Mouse (Mus musculus): ENCODE data around the gene Olfr492. TPM values are rescaled to one million over a fixed set of nuclear protein-coding genes. Genes with fewer than 3 reads are reported as not detected.

Gene Olfr492
- not detected in 2 replicates for polyA plus RNA-seq (2015; fragmentation: Nextera tagmentation; extraction: Ambion mirVana)

- no peak for ATAC-seq (ENCODE audit: low read depth)
- H3K4me2 ChIP-seq (ENCODE audit: low read depth, low read length), result no peak within 1 kb of the TSS
- no peaks in the 10 kb centered on the region for H3K4me1 ChIP-seq (replicated peaks; ENCODE audit: control insufficient read depth, insufficient read depth, low read length)
- H3K27me3 ChIP-seq (ENCODE audit: control insufficient read depth, insufficient read depth, low read depth, low read length), result no peaks in the 10 kb centered on the region
- WGBS, result 72% methylated on average over 2 of the region's 2 CpGs
- H3K9me3 ChIP-seq (ENCODE audit: control insufficient read depth, low read length), result no peaks in the 10 kb centered on the region
- H3K4me3 ChIP-seq (ENCODE audit: low read length), result no peak within 1 kb of the TSS
- H3K9ac ChIP-seq (ENCODE audit: low read length), result no peak within 1 kb of the TSS
- H3K36me3 ChIP-seq (ENCODE audit: control insufficient read depth, insufficient read depth, low read length), result no peaks in the 10 kb centered on the region
- no peak within 1 kb of the TSS for H3K27ac ChIP-seq (ENCODE audit: low read length)
These were observed at the start of gene Olfr492 for GRCm38 (mm10) chr7:108323574-108323973. Gene Olfr492, minus strand, starts transcription at chr7:108323674.

DNA sequence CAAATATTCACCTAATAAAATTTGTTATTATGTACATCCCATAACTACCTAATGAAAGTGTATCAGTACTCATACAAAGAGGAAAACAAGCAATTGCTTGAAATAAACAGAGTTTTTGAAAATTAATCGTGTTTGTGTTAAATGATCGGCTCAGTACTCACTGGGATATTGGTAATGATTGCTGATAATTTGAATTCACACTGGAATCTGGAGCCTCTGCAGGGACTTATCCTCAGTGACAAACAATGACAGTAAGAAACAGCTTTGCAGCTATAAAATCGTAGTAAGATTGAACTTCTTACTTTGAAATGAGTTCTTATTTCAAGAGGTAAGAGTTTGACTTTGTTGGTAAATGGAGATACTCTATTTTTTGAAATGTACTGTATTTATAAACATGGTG, 41.6 kb upstream of the Olfr492 start, which contains the start of gene Olfr494:
Gene Olfr494, plus strand, starts transcription at position 301 of the 400 bp plus-strand sequence.
- no peaks in the 10 kb centered on the region for H3K27me3 ChIP-seq (ENCODE audit: control insufficient read depth, insufficient read depth, low read depth, low read length)
- H3K9me3 ChIP-seq (ENCODE audit: control insufficient read depth, low read length), result no peaks in the 10 kb centered on the region
- no peak for ATAC-seq (ENCODE audit: low read depth)
- H3K4me3 ChIP-seq (ENCODE audit: low read length), result no peak within 1 kb of the TSS
- 68% methylated on average over 3 of the region's 3 CpGs for WGBS
- H3K27ac ChIP-seq (ENCODE audit: low read length), result no peak within 1 kb of the TSS
- H3K36me3 ChIP-seq (ENCODE audit: control insufficient read depth, insufficient read depth, low read length), result no peaks in the 10 kb centered on the region
- no peak within 1 kb of the TSS for H3K9ac ChIP-seq (ENCODE audit: low read length)
- no peak within 1 kb of the TSS for H3K4me2 ChIP-seq (ENCODE audit: low read depth, low read length)
- no peaks in the 10 kb centered on the region for H3K4me1 ChIP-seq (replicated peaks; ENCODE audit: control insufficient read depth, insufficient read depth, low read length)

DNA sequence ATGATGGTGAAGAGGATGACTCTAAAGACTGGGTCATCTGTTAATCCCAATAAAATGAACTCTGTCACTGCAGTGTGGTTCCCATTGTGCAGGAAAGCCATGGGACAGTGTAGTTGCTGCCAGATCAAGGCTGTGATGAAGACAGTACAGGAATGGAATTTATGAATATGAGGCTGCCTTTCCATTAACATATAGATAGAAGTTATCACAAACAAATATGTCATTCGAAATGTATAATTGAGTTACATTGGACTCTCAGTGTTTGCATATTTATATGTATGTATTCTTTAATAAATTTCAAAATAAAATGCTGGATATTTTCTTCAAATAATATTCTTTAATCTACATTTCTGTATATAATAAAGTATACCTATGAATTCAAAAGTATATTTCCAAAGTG, 23.4 kb upstream of the Olfr492 start, which contains the start of gene Olfr493:
Gene Olfr493, minus strand, starts transcription at position 101 of the 400 bp plus-strand sequence.
- Histone ChIP-seq H3K4me3 (ENCODE audit: low read length) (no peak within 1 kb of the TSS), H3K36me3 (ENCODE audit: control insufficient read depth, insufficient read depth, low read length) (no peaks in the 10 kb centered on the region), H3K4me2 (ENCODE audit: low read depth, low read length) (no peak within 1 kb of the TSS), H3K9me3 (ENCODE audit: control insufficient read depth, low read length) (no peaks in the 10 kb centered on the region), H3K4me1 (replicated peaks; ENCODE audit: control insufficient read depth, insufficient read depth, low read length) (no peaks in the 10 kb centered on the region), H3K27me3 (ENCODE audit: control insufficient read depth, insufficient read depth, low read depth, low read length) (no peaks in the 10 kb centered on the region), H3K9ac (ENCODE audit: low read length) (no peak within 1 kb of the TSS), H3K27ac (ENCODE audit: low read length) (no peak within 1 kb of the TSS)
- no peak for ATAC-seq (ENCODE audit: low read depth)
- WGBS, result 53% methylated on average over 1 of the region's 1 CpGs

DNA sequence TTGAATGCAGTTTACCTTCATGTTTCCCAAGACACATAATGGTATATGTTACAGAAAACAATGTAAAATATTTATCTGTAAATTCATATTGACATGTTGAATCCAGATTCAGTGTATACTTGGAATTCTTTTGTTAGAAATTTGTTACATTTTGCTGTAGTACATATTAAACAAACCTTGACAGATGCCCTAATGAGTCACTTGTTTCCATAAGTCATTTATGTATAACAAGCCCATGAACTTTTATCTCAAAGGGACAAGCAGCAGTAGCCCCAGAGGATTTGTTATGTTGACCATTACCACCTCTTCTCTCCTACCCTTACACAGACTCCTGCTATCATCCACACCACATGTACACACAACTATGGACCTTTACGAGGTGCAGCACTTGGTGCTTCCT, 10.3 kb downstream of the Olfr492 start, which contains the start of gene Olfr491:
Gene Olfr491, plus strand, starts transcription at position 301 of the 400 bp plus-strand sequence.
- WGBS, result 49% methylated on average over 1 of the region's 1 CpGs
- Histone ChIP-seq H3K27ac (ENCODE audit: low read length) (no peak within 1 kb of the TSS), H3K9me3 (ENCODE audit: control insufficient read depth, low read length) (no peaks in the 10 kb centered on the region), H3K4me3 (ENCODE audit: low read length) (no peak within 1 kb of the TSS), H3K27me3 (ENCODE audit: control insufficient read depth, insufficient read depth, low read depth, low read length) (no peaks in the 10 kb centered on the region), H3K9ac (ENCODE audit: low read length) (no peak within 1 kb of the TSS), H3K4me1 (replicated peaks; ENCODE audit: control insufficient read depth, insufficient read depth, low read length) (no peaks in the 10 kb centered on the region), H3K4me2 (ENCODE audit: low read depth, low read length) (no peak within 1 kb of the TSS), H3K36me3 (ENCODE audit: control insufficient read depth, insufficient read depth, low read length) (no peaks in the 10 kb centered on the region)
- ATAC-seq (ENCODE audit: low read depth), result no peak

GRCm38 (mm10) chr7:108288834-108289233, 34.6 kb downstream of the Olfr492 start, which contains the start of gene Olfr490:
Gene Olfr490, minus strand, starts transcription at chr7:108288934.
- Histone ChIP-seq H3K36me3 (ENCODE audit: control insufficient read depth, insufficient read depth, low read length) (no peaks in the 10 kb centered on the region), H3K27me3 (ENCODE audit: control insufficient read depth, insufficient read depth, low read depth, low read length) (no peaks in the 10 kb centered on the region), H3K9ac (ENCODE audit: low read length) (no peak within 1 kb of the TSS), H3K27ac (ENCODE audit: low read length) (no peak within 1 kb of the TSS), H3K9me3 (ENCODE audit: control insufficient read depth, low read length) (no peaks in the 10 kb centered on the region), H3K4me2 (ENCODE audit: low read depth, low read length) (no peak within 1 kb of the TSS), H3K4me1 (replicated peaks; ENCODE audit: control insufficient read depth, insufficient read depth, low read length) (no peaks in the 10 kb centered on the region), H3K4me3 (ENCODE audit: low read length) (no peak within 1 kb of the TSS)
- no peak for ATAC-seq (ENCODE audit: low read depth)

Other genes starting within 250 kb of the Olfr492 start
- not detected in 2 replicates for gene Olfr481, start 243.8 kb downstream of the Olfr492 start, polyA plus RNA-seq (2015; fragmentation: Nextera tagmentation; extraction: Ambion mirVana)
- 0.11 and 0.20 TPM in 2 replicates for gene Olfr482, start 226.1 kb downstream of the Olfr492 start, polyA plus RNA-seq (2015; fragmentation: Nextera tagmentation; extraction: Ambion mirVana)
- not detected in 2 replicates for gene Olfr483, start 222.8 kb downstream of the Olfr492 start, polyA plus RNA-seq (2015; fragmentation: Nextera tagmentation; extraction: Ambion mirVana)
- not detected in 2 replicates for gene Olfr484, start 196.2 kb downstream of the Olfr492 start, polyA plus RNA-seq (2015; fragmentation: Nextera tagmentation; extraction: Ambion mirVana)
- gene Olfr485, start 163.8 kb downstream of the Olfr492 start, polyA plus RNA-seq (2015; fragmentation: Nextera tagmentation; extraction: Ambion mirVana), result not detected in 2 replicates
- gene Olfr486, start 150.9 kb downstream of the Olfr492 start, polyA plus RNA-seq (2015; fragmentation: Nextera tagmentation; extraction: Ambion mirVana), result not detected in 2 replicates
- gene Olfr487, start 109.0 kb downstream of the Olfr492 start, polyA plus RNA-seq (2015; fragmentation: Nextera tagmentation; extraction: Ambion mirVana), result not detected in 2 replicates
- gene Olfr488, start 65.3 kb downstream of the Olfr492 start, polyA plus RNA-seq (2015; fragmentation: Nextera tagmentation; extraction: Ambion mirVana), result not detected in 2 replicates
- not detected in 2 replicates for gene Olfr490, start 34.7 kb downstream of the Olfr492 start, polyA plus RNA-seq (2015; fragmentation: Nextera tagmentation; extraction: Ambion mirVana)
- not detected in 2 replicates for gene Olfr491, start 10.2 kb downstream of the Olfr492 start, polyA plus RNA-seq (2015; fragmentation: Nextera tagmentation; extraction: Ambion mirVana)
- gene Olfr493, start 23.3 kb upstream of the Olfr492 start, polyA plus RNA-seq (2015; fragmentation: Nextera tagmentation; extraction: Ambion mirVana), result not detected in 2 replicates
- not detected in 2 replicates for gene Olfr494, start 41.7 kb upstream of the Olfr492 start, polyA plus RNA-seq (2015; fragmentation: Nextera tagmentation; extraction: Ambion mirVana)
- not detected in 2 replicates for gene Olfr495, start 69.5 kb upstream of the Olfr492 start, polyA plus RNA-seq (2015; fragmentation: Nextera tagmentation; extraction: Ambion mirVana)
- gene Olfr497, start 96.7 kb upstream of the Olfr492 start, polyA plus RNA-seq (2015; fragmentation: Nextera tagmentation; extraction: Ambion mirVana), result not detected in 2 replicates
- not detected in 2 replicates for gene Olfr498, start 141.7 kb upstream of the Olfr492 start, polyA plus RNA-seq (2015; fragmentation: Nextera tagmentation; extraction: Ambion mirVana)
- gene Olfr502, start 201.4 kb upstream of the Olfr492 start, polyA plus RNA-seq (2015; fragmentation: Nextera tagmentation; extraction: Ambion mirVana), result not detected in 2 replicates
- gene Olfr503, start 220.9 kb upstream of the Olfr492 start, polyA plus RNA-seq (2015; fragmentation: Nextera tagmentation; extraction: Ambion mirVana), result not detected in 2 replicates
- not detected in 2 replicates for gene Olfr504, start 242.1 kb upstream of the Olfr492 start, polyA plus RNA-seq (2015; fragmentation: Nextera tagmentation; extraction: Ambion mirVana)